8 mouse cellular contexts compared by ENCODE assay signal in the genomic region with DNA sequence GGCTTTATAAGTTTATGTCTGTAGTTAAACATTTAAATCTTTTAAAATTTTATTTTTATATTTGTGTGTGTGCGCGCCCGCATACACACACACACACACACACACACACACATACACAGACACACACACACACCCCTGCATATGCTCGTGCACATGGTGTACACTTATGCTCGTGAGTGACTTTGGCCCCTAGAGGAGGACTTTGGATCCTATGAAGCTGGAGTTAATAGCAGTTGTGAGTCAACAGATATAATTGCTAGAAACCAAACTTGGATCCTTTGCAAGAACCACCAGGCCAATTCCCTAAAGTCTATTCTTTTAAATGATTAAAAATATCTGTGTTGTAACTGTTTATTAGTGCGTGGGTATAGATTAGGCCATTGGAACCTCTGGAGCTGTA. TPM values are rescaled to one million over a fixed set of nuclear protein-coding genes. Genes with fewer than 3 reads are reported as not detected.
DNase-seq lines count a peak whose midpoint lies in the region; ATAC-seq and TF ChIP-seq lines count a peak whose summit lies in the region.

No protein-coding gene starts in this region.

- TF ChIP-seq EP300 in CH12.LX (IDR thresholded peaks at IDR 0.05; ENCODE audit: low read length), result no peak

- in situ Hi-C loops in CH12.LX (cut with MboI; ENCODE audit: low pct_ligation_motif_present, low pct_unique_long_range_greater_than_20kb, low sequenced_read_pairs), result no loop called here

- 83% methylated on average over 6 of the region's 6 CpGs for WGBS in heart, embryonic 12.5 days
- WGBS in forebrain, embryonic 15.5 days, result 62% methylated on average over 6 of the region's 6 CpGs
- 85% methylated on average over 6 of the region's 6 CpGs for WGBS in midbrain, embryonic 10.5 days

- peak overlapping the region; percentile 68; the same call in 1 of the 2 replicates for H3K27ac ChIP-seq in heart, embryonic 12.5 days (ENCODE audit: poor library complexity, severe bottlenecking)
- H3K27ac ChIP-seq in CH12.LX (ENCODE audit: insufficient read depth, low read depth), result peak overlapping the region; percentile 28; the same call in 1 of the 2 replicates
- peak overlapping the region; percentile 98 for H3K27ac ChIP-seq in forebrain, embryonic 15.5 days (replicated peaks)
- H3K27ac ChIP-seq in midbrain, embryonic 10.5 days (replicated peaks), result peak overlapping the region; percentile 77; the same call in 1 of the 2 replicates

- peaks cover 22% of the 10 kb centered on the region for H3K4me1 ChIP-seq in heart, embryonic 12.5 days (replicated peaks)
- peaks cover 2 to 40% of the 10 kb centered on the region in 2 experiments; a peak in 1 of 4 replicates for H3K4me1 ChIP-seq in CH12.LX (ENCODE audit: control insufficient read depth in 1 of 2, insufficient read depth in 2 of 2)
- H3K4me1 ChIP-seq in forebrain, embryonic 15.5 days, result peaks cover 29% of the 10 kb centered on the region
- H3K4me1 ChIP-seq in midbrain, embryonic 10.5 days, result peaks cover 48% of the 10 kb centered on the region

- TF ChIP-seq CTCF in CH12.LX (conservative IDR thresholded peaks at IDR 0.05 in 1 of 2, IDR thresholded peaks at IDR 0.05 in 1 of 2; ENCODE audit: low read depth in 2 of 2, low read length in 2 of 2), result peak in 1 of 2 experiments; percentile 20; a peak in 2 of 4 replicates

- H3K79me2 ChIP-seq in CH12.LX (replicated peaks; ENCODE audit: control insufficient read depth, extremely low read depth, insufficient read depth, poor library complexity, severe bottlenecking), result peaks cover 46% of the 10 kb centered on the region

- H3K9me3 ChIP-seq in heart, embryonic 12.5 days (replicated peaks), result no peaks in the 10 kb centered on the region
- H3K9me3 ChIP-seq in CH12.LX (replicated peaks; ENCODE audit: low read length), result no peaks in the 10 kb centered on the region
- no peaks in the 10 kb centered on the region for H3K9me3 ChIP-seq in forebrain, embryonic 15.5 days
- H3K9me3 ChIP-seq in midbrain, embryonic 10.5 days (replicated peaks), result no peaks in the 10 kb centered on the region

- H3K27me3 ChIP-seq in heart, embryonic 12.5 days (replicated peaks), result no peaks in the 10 kb centered on the region
- no peaks in the 10 kb centered on the region for H3K27me3 ChIP-seq in CH12.LX (replicated peaks)
- H3K27me3 ChIP-seq in forebrain, embryonic 15.5 days, result no peaks in the 10 kb centered on the region
- H3K27me3 ChIP-seq in midbrain, embryonic 10.5 days (ENCODE audit: low read depth, poor library complexity, severe bottlenecking), result no peaks in the 10 kb centered on the region

- DNase-seq in heart, adult 9 months (ENCODE audit: low spot score in 2 of 2), result no peak
- DNase-seq in CH12.LX (ENCODE audit: extremely low read depth), result no peak
- no peak for DNase-seq in midbrain, embryonic 10.5 days (ENCODE audit: low spot score)
- DNase-seq in adrenal gland, postnatal 10 days, result no peak
- DNase-seq in thymus, postnatal 25 days, result no peak
- no peak for DNase-seq in spleen, postnatal 36 days (ENCODE audit: low spot score in 2 of 2)

- H3K36me3 ChIP-seq in heart, embryonic 12.5 days, result no peaks in the 10 kb centered on the region
- peaks cover 0 to 9% of the 10 kb centered on the region in 2 experiments for H3K36me3 ChIP-seq in CH12.LX (replicated peaks in 1 of 2; ENCODE audit: control insufficient read depth in 1 of 2, insufficient read depth in 1 of 2, low read length in 1 of 2)
- no peaks in the 10 kb centered on the region for H3K36me3 ChIP-seq in forebrain, embryonic 15.5 days
- H3K36me3 ChIP-seq in midbrain, embryonic 10.5 days, result no peaks in the 10 kb centered on the region; the same call in 1 of the 2 replicates

- TF ChIP-seq RAD21 in CH12.LX (IDR thresholded peaks at IDR 0.05; ENCODE audit: low read depth, low read length), result no peak

- TF ChIP-seq POLR2A in CH12.LX (IDR thresholded peaks at IDR 0.05; ENCODE audit: low read depth, low read length), result no peak

- ATAC-seq in heart, embryonic 12.5 days (ENCODE audit: insufficient number of reproducible peaks, low FRiP score), result no peak
- no peak for ATAC-seq in forebrain, embryonic 15.5 days (replicated peaks)

- no peak overlapping the region for H3K9ac ChIP-seq in heart, embryonic 12.5 days
- H3K9ac ChIP-seq in CH12.LX (ENCODE audit: insufficient read depth, low read depth), result peak overlapping the region; percentile 33; the same call in 1 of the 2 replicates
- no peak overlapping the region for H3K9ac ChIP-seq in forebrain, embryonic 15.5 days (replicated peaks)

- H3K4me3 ChIP-seq in heart, embryonic 12.5 days, result no peak overlapping the region
- no peak overlapping the region for H3K4me3 ChIP-seq in CH12.LX (replicated peaks in 1 of 3; ENCODE audit: low read depth in 2 of 3, low read length in 2 of 3, poor library complexity in 1 of 3)
- H3K4me3 ChIP-seq in forebrain, embryonic 15.5 days, result no peak overlapping the region
- no peak overlapping the region for H3K4me3 ChIP-seq in midbrain, embryonic 10.5 days

- dilution Hi-C loops in CH12.LX (cut with MboI; ENCODE audit: extremely low pct_ligation_motif_present, extremely low pct_unique_long_range_greater_than_20kb, low sequenced_read_pairs), result no loop called here

- H3K4me2 ChIP-seq in heart, embryonic 12.5 days, result no peak overlapping the region
- peak overlapping the region; percentile 50; the same call in 1 of the 2 replicates for H3K4me2 ChIP-seq in CH12.LX (ENCODE audit: insufficient read depth, low read depth, poor library complexity, severe bottlenecking)
- no peak overlapping the region; the same call in 1 of the 2 replicates for H3K4me2 ChIP-seq in forebrain, embryonic 15.5 days (replicated peaks)

TF ChIP-seq in CH12.LX, 34 proteins besides CTCF, POLR2A, EP300 and RAD21:
- TF ChIP-seq BHLHE40 (IDR thresholded peaks at IDR 0.05; ENCODE audit: low read depth, low read length), result peak; percentile 89
- peak; percentile 72; the same call in 1 of the 2 replicates for TF ChIP-seq MYC (IDR thresholded peaks at IDR 0.05; ENCODE audit: low read depth, low read length)
- TF ChIP-seq TBP (conservative IDR thresholded peaks at IDR 0.05; ENCODE audit: low read depth, low read length), result no peak

RNA-seq across cellular contexts. Expression of a gene that starts 42.8 kb away (rescaled TPM):
- polyA plus RNA-seq in heart, embryonic 12.5 days (2016; fragmentation: Nextera tagmentation; extraction: Ambion mirVana), result 51.0 and 51.5 TPM in 2 replicates
- 20.4 and 35.4 TPM in 2 replicates for total RNA-seq in CH12.LX (2012; rRNA removed)
- 4.2 and 4.4 TPM in 2 replicates for total RNA-seq in CH12.LX (2014; rRNA removed)
- 29.7 and 44.8 TPM in 2 replicates for polyA plus RNA-seq in CH12.LX (2012; ENCODE audit: insufficient read length, low read depth)
- 45.6 and 46.9 TPM in 2 replicates for polyA plus RNA-seq in forebrain, embryonic 15.5 days (2015; fragmentation: Nextera tagmentation; extraction: Ambion mirVana)
- polyA plus RNA-seq in midbrain, embryonic 10.5 days (2016; fragmentation: Nextera tagmentation; extraction: Ambion mirVana), result 37.4 and 45.7 TPM in 2 replicates
- total RNA-seq in adrenal gland, postnatal 10 days (2021), result 100 to 1,000 TPM in 1 of 2 experiments, 10 to 100 TPM in 1; 63.7 to 105 TPM

Comparison
In these comparisons a context has a peak if more than half of its experiments do, and no peak if none do; other contexts are left out.
1. H3K27ac ChIP-seq: peak in every context shown above with its lines; median percentile 98 in forebrain, embryonic 15.5 days; 77 in midbrain, embryonic 10.5 days; 68 in heart, embryonic 12.5 days; 28 in CH12.LX.